Mouse (Mus musculus) v-Abl transformed pro-B cells (cell line): ENCODE measurements around the gene Grk3.

ENCODE experiments used
- in situ Hi-C, 2 experiments: fragments of 400-800 bp; cut with MboI; formaldehyde crosslinking; loops; one replicate each; pipeline ENCODE4 v1.15.1; 2025; ENCODE audit not compliant: unreplicated experiment in 2 of 2

Gene Grk3

DNA sequence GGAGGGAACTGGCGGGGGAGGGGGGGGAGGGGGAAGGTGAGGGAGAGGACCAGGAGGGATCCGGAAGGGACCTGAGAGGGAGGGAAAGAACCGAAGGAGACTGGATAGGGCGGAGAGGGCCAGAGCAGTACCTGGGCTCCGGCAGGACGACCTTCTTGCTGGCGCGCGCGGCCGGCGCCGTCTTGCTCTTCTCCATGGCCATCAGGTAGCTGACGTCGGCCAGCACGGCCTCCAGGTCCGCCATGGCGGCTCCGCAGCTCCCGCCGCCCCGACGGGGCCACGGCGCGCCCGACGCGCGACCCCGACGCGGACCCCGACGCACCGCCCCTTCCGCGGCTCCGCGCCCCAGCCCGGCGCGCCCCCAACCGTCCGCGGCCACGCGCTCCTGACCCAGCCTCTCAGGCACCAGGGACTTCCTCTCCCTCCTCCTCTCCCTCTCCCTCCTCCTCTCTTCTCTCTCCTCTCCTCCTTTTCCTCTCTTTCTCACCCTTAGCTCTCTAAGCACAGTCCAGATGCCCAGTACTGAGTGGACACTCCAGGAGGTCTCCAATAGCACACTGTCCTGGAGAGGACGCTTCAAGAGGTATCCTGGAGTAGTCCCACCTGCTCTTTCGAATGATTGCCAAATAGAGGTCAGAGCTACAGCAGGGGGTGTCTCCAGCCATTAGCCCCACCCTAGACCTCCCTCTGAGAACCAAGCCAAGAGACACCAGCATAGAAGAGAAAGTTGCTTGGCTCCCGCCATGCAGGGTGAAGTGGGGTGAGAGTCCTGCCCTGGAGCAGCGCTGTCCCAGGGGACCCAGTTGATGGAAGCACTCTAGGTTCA lies at the start of gene Grk3:
Gene Grk3, minus strand, starts transcription at position 556 of the 826 bp plus-strand sequence.
- in situ Hi-C loops, result no loop called here

DNA sequence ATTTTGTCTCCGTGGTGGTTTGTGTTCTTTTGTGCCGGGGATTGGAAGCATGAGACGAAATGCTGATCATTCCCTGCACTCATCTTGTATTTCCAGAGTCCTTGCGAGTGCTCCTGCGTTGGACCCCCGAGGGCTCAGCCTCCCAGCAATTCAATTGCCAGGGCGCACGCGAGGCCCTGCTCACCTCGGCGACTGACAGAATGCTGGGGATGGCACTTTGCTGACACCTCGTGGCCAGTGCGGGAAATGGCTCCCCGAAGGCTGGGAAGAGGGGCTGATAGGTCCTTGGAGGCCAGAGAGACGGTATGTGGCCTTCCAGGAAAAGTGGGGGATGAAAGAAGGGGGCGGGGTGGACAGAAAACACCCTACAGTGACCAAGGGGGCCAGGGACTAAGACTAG lies 38.7 kb upstream of the Grk3 start:
- in situ Hi-C loops, result loop anchor here (5.0 to 25.0 kb wide), 3 partner anchors 187 to 842 kb away; no protein-coding TSS in a partner anchor

DNA sequence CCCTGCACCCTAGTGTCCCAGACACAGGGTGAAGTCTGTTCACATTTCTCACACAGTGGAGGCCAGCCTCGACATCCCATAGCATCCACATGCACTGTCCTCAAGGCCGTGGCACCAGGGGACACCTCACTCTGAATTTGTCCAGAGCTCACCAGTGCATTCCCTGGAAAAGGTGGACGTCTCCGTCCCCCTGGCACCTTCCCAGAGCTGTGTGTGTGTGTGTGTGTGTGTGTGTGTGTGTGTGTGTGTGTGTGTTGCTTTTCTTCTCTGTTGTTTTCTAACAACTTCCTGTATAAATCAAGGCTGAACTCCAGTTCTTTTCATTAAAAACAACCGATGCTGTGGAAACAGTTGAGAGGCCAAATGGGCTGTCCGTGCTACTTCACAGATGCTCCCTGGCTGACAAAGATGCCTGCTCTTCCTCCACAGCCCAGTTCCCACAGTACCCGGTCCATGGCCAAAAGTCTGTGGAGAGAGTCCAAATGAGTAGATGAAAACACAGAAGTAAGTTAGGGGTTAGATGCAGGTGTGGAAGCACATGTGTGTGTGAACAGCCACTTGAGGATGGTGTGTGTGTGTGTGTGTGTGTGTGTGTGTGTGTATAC lies 35.1 kb upstream of the Grk3 start:
- in situ Hi-C loops, result loop anchor here (5.0 to 25.0 kb wide), 3 partner anchors 183 to 838 kb away; no protein-coding TSS in a partner anchor

DNA sequence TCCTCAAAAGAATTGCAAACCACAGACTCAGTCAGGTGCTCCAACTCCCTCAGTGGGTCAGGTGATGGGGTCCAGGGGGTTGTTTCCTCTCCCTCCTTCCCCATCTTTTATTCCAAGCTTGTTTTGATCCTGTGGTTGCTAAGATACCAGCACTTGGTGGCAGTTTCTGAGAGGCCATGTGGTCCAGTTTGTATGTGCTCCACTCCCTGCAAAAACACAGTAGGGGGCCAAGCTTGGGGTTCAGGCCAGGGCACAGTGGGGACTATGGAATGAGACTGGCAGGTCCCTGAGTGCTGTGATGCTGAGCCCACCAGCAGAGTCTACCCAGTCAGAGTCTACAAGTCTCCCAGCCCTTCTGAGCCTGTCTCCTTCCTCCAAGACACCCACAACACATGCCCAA lies 34.3 kb upstream of the Grk3 start:
- in situ Hi-C loops, result loop anchor here (5.0 to 25.0 kb wide), 4 partner anchors 183 to 1638 kb away; partner anchors contain the start of gene Mn1 (in 1 of the 2)

DNA sequence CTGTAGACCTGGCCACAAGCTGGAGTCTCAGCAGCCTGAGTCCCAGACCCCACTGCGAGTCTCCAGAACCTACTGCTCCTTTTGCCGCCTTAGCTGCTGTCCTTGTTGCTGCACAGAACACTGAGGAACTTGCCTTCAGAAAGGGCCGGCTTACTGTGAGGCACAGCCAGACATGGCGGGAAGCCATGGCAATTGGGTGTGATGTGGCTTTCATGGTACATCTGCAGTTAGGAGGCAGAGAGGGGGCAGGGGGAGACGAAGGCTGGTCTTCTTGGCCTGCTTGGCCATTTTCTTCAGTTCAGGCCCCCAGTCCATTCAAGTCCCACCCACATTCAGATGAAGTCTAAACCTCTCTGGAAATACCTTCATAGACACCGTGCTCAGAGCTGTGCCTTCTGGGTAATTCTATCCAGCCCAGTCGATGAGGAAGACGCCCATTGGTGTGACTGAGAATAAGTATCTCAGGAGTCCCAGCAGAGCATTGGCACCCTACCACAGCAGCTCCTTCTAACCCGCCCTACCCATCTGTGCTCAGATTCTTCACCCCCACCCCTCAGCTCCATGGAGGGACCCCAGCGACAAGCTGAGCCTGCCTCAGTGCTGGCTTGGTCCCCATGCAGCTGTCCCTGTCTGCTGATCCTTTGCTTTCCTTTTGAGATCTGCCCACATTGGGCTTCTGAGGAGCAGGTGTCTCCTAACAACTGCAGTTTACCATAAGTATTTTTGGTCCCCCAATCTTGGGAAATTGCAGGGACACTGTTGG lies 30.1 kb upstream of the Grk3 start:
- in situ Hi-C loops, result loop anchor here in 1 of 2 experiments (25.0 kb wide), 1 partner anchor 1633 kb away; the partner anchor contains the start of gene Mn1

DNA sequence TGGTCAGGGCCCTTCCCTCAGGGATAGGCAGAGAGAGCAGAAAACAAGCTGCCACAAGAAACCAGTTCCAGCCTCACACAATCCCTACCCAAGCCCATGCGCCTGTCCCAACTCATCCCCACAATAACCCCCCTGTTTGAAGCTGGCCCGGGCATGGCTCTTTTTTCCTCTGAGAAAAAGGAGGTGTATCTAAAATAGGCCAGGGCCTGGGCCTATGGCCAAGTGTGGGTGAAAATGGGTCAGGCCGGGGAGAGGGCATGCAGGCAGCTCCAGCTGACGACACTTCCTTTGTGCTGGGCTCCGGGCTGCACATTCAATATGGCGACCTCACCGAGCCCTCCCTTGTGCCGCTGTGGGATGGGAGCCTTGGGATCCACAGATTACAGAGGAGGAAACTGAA lies 27.9 kb upstream of the Grk3 start:
- in situ Hi-C loops, result loop anchor here in 1 of 2 experiments (25.0 kb wide), 1 partner anchor 1631 kb away; the partner anchor contains the start of gene Mn1

DNA sequence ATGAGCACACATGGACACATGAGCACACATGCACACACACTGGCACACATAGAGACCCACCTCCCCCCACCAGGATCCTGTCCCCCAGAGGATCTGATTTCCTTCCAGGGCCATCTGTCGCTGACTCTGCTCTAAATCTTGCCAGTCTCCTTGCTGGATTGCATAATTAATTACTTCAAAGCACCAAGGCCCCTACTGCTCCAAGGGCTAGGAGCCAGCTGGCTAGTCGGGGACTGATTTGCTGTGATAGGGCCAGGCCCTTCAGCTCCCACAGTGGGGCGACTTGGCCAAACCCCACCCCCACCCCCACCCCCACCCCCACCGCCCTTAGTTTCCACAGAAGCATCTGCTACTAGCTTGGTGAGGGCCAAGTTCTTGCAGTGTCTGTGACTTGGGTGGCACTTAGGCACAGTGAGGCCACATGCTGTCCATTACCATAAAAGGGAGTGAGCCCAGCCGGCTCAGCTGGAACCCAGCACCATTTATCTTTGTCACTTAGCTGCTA lies 26.0 kb upstream of the Grk3 start:
- in situ Hi-C loops, result loop anchor here in 1 of 2 experiments (25.0 kb wide), 1 partner anchor 1629 kb away; the partner anchor contains the start of gene Mn1

DNA sequence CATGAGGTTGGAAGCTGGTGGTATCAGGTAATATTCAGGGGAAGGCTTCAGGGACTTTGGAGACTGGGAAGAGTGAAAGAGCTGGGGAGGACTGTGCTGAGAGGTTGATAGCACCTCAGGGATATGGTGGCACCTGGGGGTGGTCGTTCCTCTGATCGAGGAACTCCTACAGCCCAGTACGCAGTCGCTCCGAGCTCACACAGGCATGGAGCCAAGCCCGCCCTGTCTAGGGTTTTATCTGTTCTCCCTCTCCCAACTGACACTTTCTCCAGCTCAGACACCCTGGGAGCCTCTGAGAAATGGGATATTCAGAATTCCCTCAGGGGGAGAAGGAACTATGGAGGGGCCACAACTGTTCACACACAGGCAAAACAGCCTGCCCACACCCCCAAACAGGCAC lies 25.2 kb upstream of the Grk3 start:
- in situ Hi-C loops, result loop anchor here in 1 of 2 experiments (25.0 kb wide), 1 partner anchor 1628 kb away; the partner anchor contains the start of gene Mn1

DNA sequence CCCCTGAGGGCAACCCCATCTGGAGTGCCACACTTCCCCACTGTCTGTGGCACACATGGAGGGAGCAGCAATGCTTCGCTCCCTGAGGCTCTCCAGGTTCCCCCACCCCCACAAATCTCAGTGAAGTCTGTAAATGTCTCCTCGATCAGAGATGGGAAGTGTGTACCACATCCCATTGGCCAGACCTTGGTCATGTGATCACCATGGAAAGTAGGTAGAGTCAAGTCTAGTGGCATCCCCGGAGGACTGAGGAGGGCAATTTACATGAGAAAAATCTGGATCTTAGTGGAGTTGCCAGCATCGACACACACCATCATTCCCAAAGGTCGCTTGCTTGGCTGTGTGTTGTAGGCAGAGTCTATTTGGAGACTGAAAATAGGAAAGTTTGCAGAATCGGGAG lies 23.0 kb upstream of the Grk3 start:
- in situ Hi-C loops, result loop anchor here in 1 of 2 experiments (25.0 kb wide), 1 partner anchor 1626 kb away; the partner anchor contains the start of gene Mn1

DNA sequence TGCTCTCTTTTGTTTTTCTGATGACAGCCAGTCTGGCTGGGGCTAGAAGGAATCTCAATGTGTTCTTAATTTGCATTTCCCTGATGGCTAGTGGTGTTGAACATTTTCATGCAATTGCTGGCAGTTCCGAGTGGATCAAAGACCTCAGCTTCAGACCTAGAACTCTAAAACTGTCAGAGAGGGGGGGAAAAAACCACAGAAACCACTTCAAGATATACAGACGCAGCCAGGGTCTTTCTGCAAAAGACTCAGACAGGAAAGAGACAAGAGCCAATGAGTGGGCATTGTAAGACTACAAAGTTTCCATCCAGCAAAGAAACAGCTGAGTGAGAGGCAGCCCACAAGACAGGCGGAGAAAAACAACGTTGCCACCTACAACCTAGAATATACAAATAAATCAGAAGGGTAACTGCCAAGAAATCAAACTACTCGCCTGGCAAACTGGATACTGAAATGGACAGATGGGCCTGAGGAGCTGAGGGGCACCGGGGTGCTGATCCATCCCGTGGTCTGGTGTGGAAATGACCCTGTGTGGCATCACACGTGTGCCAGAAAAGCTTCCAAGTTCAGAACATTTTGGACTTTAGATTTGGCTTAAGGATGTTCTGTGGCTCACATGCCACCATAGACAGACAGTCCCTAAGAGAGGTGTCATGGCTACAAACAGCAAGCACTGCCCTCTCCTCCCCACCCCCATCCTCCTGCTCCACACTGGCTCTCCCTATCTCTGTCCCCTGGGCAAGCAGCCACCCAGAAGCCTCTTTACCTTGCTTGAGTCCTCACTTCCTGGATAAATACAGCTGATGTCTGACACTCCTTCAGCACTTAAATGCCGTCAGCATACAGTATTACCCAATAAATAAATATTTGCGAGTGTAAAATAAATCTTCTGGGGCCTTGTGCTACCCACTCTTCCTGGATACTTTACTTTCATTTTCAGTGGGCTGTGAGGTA lies 19.8 kb upstream of the Grk3 start:
- in situ Hi-C loops, result loop anchor here in 1 of 2 experiments (25.0 kb wide), 1 partner anchor 1623 kb away; the partner anchor contains the start of gene Mn1

DNA sequence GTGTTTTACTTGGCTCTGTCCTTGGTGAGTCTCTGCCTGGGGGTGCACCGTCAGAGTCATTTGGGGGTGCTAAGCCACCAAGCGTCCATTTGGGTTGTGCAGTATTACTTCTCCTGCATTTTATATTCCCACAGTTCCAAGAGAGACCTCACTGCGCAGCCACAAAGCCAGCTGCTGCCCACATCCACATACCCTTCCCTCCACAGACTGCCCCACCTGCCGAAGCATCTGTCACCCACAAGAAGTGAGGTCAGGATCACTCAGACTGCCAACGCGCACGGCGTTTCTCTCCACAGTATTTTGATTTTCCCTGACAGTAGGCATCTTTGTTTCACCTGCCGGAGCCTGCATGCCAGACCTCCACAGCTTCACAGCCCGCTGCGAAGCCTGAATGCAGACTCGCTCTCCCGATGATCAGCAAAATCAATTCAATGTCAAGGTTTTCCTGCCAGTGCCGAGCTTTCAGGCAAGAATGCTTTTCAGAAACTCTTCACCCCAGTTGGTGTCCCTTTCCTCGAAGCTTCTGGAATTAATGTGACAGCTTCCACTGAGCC lies 15.7 kb upstream of the Grk3 start:
- in situ Hi-C loops, result loop anchor here in 1 of 2 experiments (25.0 kb wide), 1 partner anchor 1619 kb away; the partner anchor contains the start of gene Mn1

DNA sequence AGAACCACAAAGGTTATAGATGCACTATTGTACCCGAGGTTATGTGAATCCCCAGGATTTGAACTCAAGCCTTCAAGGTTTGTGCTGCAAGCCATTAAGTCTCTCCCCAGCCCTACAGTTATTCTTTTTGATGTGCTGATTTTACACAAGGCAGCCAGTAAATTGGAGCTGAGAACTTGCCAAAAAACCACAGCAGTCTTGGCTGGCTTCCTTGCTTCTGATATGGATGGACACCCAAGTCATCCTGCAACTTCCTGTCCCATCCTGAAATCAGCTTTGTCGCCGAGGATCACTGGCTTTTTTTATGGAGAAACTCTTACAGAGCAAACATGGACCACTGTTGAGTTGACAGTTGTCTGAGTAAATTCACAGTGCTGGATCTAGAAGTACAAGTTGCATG lies 14.5 kb upstream of the Grk3 start:
- in situ Hi-C loops, result loop anchor here in 1 of 2 experiments (25.0 kb wide), 1 partner anchor 1618 kb away; the partner anchor contains the start of gene Mn1

DNA sequence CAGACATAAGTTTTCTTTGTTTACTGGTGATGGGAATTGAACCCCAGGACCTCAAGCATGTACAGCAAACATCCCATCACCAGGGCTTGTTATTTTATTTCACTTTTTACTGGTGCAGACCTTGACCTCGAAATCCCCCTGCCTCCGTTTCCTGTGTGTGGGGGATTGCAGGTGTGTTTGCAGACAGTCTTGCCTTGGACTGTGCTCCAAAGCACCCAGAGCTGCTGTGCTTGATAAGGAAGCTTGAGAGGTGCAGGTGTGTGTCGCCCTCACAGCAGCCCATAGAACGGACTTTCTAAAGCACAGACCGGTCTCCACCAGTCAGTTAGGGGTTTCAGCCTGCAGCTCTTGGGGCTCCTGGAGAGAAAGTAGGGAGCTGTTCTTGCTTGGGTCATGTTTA lies 11.1 kb upstream of the Grk3 start:
- in situ Hi-C loops, result loop anchor here in 1 of 2 experiments (25.0 kb wide), 1 partner anchor 1614 kb away; the partner anchor contains the start of gene Mn1

DNA sequence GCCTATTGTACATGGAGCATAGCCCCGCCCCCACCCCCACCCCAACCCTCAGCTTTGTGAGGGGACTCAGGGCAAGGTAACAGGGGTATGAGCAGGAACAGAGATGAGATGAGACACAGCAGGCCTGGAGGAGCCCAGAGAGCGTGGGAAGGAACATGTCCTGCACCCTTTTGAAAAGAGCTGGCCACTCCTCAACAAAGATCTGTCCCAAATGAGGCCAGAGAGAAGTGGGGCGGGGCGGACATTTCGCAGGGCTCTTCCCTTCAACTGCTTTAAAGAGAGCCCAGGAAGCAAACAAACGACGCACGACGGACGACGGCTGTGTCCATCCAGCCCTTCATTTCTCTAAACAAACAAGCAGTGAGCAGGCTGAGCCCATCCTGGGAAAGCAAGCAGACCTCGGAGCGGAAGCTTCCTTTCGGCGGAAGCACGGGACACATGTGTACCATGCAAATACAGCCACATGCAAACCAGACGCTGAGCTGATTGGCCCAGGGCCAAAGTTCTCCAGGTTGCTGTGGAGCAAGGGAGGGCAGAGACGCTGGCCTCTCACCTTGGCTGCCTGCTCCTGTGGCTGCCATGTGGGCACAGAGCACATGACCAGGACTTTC lies 8.7 kb upstream of the Grk3 start:
- in situ Hi-C loops, result no loop called here

DNA sequence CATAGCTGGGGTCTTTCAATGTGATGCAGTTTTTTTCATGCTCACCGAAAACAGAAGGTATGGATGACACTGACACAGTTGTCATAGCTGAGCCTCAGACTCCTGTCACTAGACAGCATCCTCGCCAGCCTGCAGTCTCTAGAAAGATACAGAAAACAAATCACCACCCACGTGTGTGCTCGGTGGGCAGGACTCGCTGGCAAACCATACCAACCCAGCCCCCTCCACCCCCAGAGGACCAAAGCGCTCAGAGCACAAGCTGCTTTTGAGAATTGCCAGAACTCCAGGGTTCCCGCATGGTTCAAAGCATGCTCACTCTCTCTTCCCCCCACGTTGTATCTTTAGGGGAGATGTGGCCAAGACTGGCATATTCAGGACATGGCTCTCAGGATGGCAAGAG lies 2.6 kb upstream of the Grk3 start:
- in situ Hi-C loops, result no loop called here

DNA sequence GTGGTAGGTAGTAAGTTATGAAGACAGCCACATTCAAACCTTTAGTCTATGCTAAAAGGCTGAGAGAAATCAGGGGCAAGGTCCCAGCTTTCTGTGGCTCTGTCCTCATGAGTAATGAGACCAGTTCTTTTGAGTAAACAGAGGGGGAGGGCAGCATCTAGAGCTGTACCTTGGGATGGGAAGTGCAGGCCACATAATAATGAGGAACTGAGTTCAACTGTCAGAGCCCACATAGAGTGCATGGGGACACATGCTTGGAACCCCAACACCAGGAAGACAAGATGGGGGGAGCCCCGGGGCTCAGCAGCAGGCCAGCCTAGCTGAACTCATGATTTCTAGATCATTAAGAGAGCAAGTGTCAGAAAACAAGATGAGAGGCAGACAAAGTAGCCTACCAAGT lies 1.4 kb upstream of the Grk3 start:
- in situ Hi-C loops, result no loop called here

DNA sequence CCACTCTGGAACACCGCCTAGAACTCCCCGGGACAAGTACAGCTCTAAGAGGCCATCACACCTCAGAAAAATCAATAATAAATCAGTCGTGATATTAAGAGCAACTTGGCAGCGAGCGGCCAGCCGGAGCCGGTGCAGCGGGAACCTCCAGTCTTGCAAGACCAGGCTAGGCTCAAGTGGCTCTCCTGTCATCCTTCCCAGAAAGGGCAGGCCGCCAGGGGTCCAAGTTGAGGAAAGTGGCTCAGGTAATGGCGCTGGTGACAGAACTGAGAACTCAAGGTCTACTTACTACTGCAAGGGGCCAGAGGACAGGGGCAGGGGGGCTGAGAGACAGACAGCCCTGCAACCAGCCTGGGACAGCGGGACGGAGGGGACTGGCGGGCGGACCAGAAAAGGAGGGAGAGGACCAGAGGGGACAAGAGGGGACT lies 769 bp downstream of the Grk3 start:
- in situ Hi-C loops, result no loop called here

DNA sequence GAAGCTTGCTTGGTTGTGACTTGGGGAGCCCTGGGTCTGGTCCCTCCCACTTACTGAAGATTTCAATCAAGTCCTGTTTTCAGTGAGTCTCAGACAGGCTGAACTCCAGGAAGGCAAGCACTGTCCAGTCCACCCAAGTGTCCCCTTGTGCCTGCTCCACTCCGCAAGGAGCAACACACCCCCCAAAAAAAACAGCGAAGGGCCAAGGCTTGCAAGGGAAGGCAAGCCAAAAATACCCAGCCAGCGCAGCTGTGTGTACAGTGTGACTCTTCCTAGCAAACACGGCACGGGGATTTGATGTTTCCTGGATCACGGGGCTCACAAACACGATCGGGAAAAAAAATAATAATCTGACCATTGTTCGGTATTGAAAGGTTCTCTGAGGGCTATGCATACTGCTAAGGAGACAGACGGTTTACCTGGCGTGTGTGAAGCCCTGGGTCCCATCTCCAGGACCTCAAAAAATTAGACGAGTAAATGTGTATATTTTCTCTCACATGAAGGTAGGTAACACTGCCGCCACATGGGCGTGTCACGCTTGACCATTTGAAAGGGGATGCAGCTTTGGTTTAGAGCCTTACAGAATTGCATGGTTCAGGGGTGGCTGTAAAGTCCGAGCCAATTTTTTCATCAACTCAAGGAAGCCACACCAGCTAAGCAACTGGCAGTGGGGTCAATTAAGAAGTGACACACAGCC lies 1.3 kb downstream of the Grk3 start:
- in situ Hi-C loops, result no loop called here
